Mouse (Mus musculus): ENCODE measurements around the gene Zfp287.
"Not testable (repeated sequence)": the region's sequence is repeated elsewhere in the genome, so short reads cannot be mapped to it uniquely, and the experiment has no call there.

DNA sequence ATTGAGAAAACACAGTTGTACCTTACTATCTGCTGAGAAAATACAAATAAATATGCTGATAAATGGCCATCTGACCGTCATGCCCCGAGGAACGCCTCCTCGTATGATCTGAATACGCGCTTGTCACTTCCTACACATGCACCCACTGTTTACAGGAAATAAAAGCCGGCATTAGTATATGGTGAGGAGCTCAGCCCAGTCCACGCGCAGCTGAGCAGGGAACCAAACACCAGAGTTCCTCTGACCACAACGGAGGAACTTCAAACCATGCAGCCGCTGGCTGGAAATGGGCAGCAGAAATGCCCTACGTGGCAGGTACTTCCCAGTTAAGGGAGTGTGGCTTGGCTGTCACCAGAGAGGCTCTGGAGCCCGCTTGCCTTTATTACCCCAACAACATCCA lies 17.7 kb upstream of the Zfp287 start:
- not testable (repeated sequence) for TF ChIP-seq CTCF (IDR thresholded peaks at IDR 0.05; ENCODE audit: low read depth); EP300 (optimal IDR thresholded peaks at IDR 0.05)

Measured in stomach, postnatal 0 days (tissue).